8 mouse cellular contexts compared by ENCODE assay signal in the genomic region with DNA sequence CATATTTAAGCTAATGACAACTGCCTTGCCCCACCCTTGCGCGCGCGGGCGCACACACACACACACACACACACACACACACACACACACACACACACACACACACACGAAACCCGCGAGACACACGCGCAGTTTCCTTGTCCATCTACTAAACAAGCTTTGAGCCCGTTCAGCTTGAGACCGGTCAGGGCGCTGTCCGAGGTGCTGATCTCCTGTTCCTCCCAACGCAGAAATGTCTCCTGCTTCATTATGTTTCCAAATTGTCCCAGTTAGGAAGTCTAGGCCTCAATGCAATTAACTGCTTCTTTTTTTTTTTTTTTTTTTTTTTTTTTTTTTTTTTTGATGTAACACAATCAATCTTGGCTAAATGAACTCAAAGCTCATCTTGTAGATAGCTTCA. TPM values are rescaled to one million over a fixed set of nuclear protein-coding genes. Genes with fewer than 3 reads are reported as not detected.
DNase-seq lines count a peak whose midpoint lies in the region; ATAC-seq lines count a peak whose summit lies in the region.

No protein-coding gene starts in this region.

- peaks cover 19% of the 10 kb centered on the region for H3K4me1 ChIP-seq in midbrain, embryonic 16.5 days (ENCODE audit: control insufficient read depth, insufficient read depth, low read length)

- WGBS in midbrain, embryonic 16.5 days, result 0% methylated on average over 13 of the region's 15 CpGs

- peak; percentile 77 for DNase-seq in 3T3-L1 (ENCODE audit: low read depth, low spot score)
- DNase-seq in CD4-positive helper T cell, adult 2 months (ENCODE audit: low read depth, low spot score), result peak; percentile 44
- DNase-seq in c-Kit-positive CD71-negative TER-119-negative erythroid progenitor cells, embryonic 14.5 days (ENCODE audit: low read depth), result peak; percentile 71
- peak; percentile 88 for DNase-seq in gastrocnemius, postnatal 10 days
- peak; percentile 94 to 96 for DNase-seq in kidney, postnatal 4 days
- peak; percentile 9 to 12 for DNase-seq in thymus, adult 18-20 months
- no peak for DNase-seq in T-cell, adult 2 months (ENCODE audit: low spot score)

- peaks cover 6% of the 10 kb centered on the region; the same call in 1 of the 2 replicates for H3K36me3 ChIP-seq in midbrain, embryonic 16.5 days (ENCODE audit: control insufficient read depth, insufficient read depth, low read length)

- no peaks in the 10 kb centered on the region for H3K9me3 ChIP-seq in midbrain, embryonic 16.5 days (replicated peaks; ENCODE audit: control insufficient read depth, low read length, poor library complexity, severe bottlenecking)

- no peak for ATAC-seq in midbrain, embryonic 16.5 days

- peak overlapping the region; percentile 73 for H3K4me3 ChIP-seq in midbrain, embryonic 16.5 days (ENCODE audit: low read depth, low read length)

- H3K4me2 ChIP-seq in midbrain, embryonic 16.5 days (ENCODE audit: low read length), result peak overlapping the region; percentile 82

- peak overlapping the region; percentile 97 for H3K27ac ChIP-seq in midbrain, embryonic 16.5 days (ENCODE audit: low read length)

- no peaks in the 10 kb centered on the region for H3K27me3 ChIP-seq in midbrain, embryonic 16.5 days (ENCODE audit: control insufficient read depth, insufficient read depth, low read depth, low read length)

- peak overlapping the region; percentile 93 for H3K9ac ChIP-seq in midbrain, embryonic 16.5 days (ENCODE audit: low read depth, low read length)

RNA-seq across cellular contexts. Expression of a gene that starts 1.5 kb away (rescaled TPM):
- 10 to 100 TPM; 33.4 to 34.7 TPM for total RNA-seq in gastrocnemius, postnatal 10 days (2021)
- polyA plus RNA-seq in midbrain, embryonic 16.5 days (2015; fragmentation: Nextera tagmentation; extraction: Ambion mirVana), result 85.7 and 93.4 TPM in 2 replicates

RNA-seq across cellular contexts. Expression of a gene that starts 2.0 kb away (rescaled TPM):
- total RNA-seq in gastrocnemius, postnatal 10 days (2021), result under 1 TPM; 0.38 to 0.40 TPM
- 424 and 528 TPM in 2 replicates for polyA plus RNA-seq in midbrain, embryonic 16.5 days (2015; fragmentation: Nextera tagmentation; extraction: Ambion mirVana)

RNA-seq across cellular contexts. Expression of a gene that starts 34.2 kb away (rescaled TPM):
- total RNA-seq in gastrocnemius, postnatal 10 days (2021), result 1 to 10 TPM; 3.1 to 4.4 TPM
- 33.9 and 35.1 TPM in 2 replicates for polyA plus RNA-seq in midbrain, embryonic 16.5 days (2015; fragmentation: Nextera tagmentation; extraction: Ambion mirVana)

RNA-seq across cellular contexts. Expression of a gene that starts 51.1 kb away (rescaled TPM):
- 1 to 10 TPM; 2.4 to 3.1 TPM for total RNA-seq in gastrocnemius, postnatal 10 days (2021)
- 4.7 and 5.1 TPM in 2 replicates for polyA plus RNA-seq in midbrain, embryonic 16.5 days (2015; fragmentation: Nextera tagmentation; extraction: Ambion mirVana)
